Mouse (Mus musculus): Measurements from ENCODE around the gene Prdx2.

The Prdx2 gene

DNA sequence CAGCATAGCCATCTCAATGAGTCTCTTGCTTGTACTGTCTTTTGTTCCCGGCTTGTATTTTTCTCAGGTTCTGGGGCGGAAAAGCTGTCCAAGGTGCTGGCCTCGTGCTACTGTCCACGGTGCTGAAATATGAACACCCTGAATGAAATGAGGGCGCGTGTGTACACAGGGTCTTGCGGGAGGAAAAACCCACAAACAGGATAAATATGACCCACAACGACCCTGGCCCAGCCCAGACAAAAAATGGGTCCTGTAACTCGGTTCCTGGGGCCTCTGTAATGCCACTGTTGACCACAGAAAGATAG lies 22.2 kb upstream of the Prdx2 start:
- in situ Hi-C loops (cut with MboI), result no loop called here

DNA sequence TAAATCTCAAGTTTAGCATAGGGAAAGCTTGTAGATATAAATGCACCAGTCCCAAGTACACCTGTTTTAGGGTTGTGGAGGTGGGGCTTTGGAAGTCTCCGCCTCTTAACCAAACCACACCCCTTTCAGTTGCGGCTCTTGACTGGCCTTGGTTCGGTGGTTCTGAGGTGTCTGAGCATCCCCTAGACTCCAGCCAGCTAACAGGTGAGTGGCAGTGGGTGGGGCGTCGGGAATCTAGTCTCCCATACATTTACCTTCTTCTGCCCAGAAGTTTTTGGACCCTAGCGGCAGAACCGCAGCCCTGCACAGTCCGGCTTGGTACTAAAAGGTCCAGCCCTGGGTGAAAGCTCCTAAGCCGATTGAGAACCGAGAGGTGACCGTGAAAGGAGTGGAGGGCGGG lies 19.6 kb upstream of the Prdx2 start:
- in situ Hi-C loops (cut with MboI), result loop anchor here (25.0 kb wide), 1 partner anchor 338 kb away; the partner anchor contains the start of genes Orc6 and Vps35

DNA sequence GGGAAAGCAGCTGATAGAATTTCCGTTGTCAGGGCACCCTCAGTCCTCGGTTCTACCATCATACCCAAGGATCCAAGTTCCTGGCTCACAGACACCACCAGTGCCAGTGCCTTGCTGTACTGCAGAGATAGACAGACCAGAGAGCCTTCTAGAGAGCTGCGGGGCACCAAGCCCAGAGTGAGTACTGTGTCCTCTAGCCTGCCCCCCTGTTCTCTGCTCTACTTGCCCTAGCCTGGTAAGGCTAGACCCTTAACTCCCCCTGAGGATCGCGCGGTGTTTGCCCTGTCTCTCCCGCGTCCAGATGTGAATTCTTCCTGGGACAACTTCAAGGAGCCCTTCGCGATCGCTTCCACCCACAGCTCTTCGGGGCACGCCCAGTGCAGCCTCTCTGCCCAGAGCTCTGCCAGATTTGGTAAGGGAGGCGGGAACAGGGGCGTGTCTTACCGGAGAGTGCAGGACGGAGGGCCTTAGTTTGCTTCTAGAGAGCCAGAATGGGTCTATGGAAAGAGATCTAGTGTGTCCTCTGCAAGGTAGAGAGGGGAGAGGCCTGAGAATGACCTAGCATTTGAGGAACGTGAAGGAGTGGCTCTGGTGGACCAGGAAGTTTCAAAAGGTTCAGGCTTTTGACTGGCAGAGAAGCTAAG lies 16.7 kb upstream of the Prdx2 start:
- in situ Hi-C loops (cut with MboI), result loop anchor here (25.0 kb wide), 1 partner anchor 335 kb away; the partner anchor contains the start of genes Orc6 and Vps35

DNA sequence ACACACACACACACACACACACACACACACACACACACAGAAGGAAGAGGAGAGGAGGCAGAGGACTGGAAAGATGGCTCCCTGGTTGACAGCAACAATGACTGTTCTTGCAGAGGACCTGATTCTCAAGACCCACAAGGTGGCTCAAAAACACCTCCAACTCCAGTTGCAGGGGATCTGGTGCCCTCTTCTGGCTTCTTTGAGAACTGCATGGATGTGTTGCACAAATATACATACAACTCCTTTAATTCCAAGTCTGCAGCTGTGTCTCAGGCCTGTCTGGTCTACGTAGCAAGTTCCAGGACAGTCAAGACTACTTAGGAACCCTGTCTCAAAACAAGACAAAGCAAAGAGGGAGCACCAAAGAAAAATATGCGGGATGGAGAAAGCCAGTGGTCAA lies 12.6 kb upstream of the Prdx2 start:
- in situ Hi-C loops (cut with MboI), result loop anchor here (25.0 kb wide), 1 partner anchor 331 kb away; the partner anchor contains the start of genes Orc6 and Vps35

DNA sequence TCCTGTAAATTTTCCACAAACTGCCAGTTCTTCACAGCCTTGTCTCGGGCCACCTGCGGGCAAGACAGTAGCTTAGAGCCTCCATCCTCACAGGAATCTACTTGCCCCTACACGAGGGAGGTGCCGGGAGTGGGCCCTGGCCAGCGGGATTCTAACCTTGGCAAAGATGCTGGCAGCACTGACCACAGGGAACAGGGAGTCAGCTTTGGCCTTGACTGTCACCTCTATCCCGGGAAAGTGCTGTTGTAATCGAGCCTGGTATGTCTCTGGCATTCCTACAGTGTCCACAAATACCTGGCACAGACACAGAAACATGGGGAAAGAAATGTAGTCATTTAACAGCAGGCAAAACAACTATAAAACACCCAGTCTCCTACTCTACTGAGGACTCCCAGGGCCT lies 9.6 kb upstream of the Prdx2 start:
- in situ Hi-C loops (cut with MboI), result loop anchor here (25.0 kb wide), 1 partner anchor 327 kb away; the partner anchor contains the start of genes Orc6 and Vps35

DNA sequence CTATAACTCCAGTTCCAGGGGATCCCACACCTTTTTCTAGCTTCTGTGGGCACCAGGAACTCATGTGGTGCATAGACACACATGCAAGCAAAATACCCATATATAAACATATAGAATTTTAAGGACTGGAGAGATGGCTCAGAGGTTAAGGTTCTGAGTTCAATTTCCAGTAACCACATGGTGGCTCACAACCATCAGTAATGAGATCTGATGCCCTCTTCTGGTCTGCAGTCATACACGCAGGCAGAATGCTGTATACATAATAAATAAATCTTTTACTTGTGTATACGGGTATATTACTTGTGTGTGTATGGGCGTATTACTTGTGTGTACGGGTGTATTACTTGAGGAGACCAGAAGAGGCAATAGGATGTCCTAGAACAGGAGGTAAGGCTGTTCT lies 5.4 kb upstream of the Prdx2 start:
- in situ Hi-C loops (cut with MboI), result loop anchor here (25.0 kb wide), 1 partner anchor 323 kb away; the partner anchor contains the start of genes Orc6 and Vps35

DNA sequence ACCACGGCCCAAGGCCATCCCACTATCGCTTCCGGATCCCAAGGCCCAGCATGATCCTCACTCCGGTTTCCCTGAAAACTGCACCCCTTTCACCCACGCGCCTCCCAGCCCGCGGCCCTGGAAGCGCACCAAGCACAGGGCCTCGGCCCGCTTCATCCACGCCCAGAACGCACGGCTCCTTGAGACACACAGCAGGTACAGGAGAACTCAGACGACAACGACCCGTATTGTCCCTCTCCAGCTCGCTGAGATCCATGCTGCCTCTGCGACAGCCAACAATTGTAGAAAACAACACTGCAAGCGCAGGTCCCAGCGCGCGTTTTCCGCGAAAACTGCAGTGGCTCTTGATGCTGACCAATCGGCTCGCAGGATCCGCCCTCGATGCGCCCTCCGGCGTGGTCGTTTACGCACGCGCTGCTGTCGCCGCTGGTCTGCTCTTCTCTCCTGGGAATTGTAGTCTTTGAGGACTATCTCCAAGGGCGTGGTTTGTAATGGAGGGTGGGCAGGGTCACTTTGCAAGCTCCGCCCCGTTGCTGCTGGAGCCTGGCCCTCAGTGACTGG lies 3.6 kb upstream of the Prdx2 start:
- in situ Hi-C loops (cut with MboI), result loop anchor here (25.0 kb wide), 1 partner anchor 321 kb away; the partner anchor contains the start of genes Orc6 and Vps35

DNA sequence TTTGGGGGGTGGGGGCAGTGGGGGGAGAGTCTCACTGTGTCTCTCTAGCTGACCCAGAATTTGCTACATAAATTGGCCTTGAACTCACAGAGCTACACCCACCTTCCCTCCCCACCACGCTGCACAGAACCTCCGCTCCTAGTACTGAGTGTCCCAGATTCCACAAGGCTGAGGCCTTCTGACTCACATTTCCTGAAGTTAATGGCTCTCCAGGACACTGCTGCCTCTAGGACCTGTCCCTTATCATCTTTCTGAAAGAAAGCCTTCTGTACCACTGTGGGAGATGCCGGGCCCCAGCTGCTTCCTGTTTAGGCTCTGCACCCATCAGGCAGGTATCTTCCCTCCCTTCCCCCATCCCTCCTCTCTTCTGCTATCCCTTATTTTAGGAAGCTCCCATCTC lies 2.8 kb upstream of the Prdx2 start:
- in situ Hi-C loops (cut with MboI), result loop anchor here (25.0 kb wide), 1 partner anchor 321 kb away; the partner anchor contains the start of genes Orc6 and Vps35

DNA sequence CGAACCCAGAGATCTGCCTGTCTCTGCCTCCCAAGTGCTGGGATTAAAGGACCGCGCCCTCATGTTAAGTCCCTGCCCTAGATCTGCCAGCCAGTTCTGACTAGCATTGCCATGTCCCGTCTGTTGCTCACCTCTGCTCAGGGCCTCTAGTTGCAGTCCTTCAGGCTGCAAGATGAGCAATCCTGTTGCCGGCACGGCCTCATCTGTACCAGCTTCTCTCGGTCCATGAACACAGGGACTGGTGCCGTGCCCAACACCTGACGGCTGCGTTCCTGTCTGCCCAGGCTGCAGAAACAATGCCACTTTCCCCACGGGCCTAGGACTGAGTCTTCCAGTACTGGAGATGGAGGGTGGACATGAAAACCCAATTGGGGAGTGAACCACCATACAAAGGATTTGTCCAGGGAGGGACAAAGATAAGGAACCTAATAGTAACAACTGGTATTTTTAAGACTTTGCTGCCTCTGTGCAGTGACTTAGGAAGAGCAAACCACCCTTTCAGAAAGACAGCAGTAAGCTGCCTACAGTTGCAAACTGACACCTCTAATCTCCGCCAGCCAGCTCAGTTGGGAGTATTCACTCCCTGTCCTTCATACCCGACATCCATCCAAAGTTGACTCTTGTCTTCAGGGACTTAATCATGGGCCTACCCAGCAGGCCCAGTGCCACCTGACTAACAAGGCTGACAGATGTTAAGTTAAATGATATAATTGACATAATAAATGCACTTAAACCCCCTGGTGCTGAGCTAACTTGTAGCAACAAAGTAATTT lies 1.7 kb upstream of the Prdx2 start:
- in situ Hi-C loops (cut with MboI), result loop anchor here (25.0 kb wide), 1 partner anchor 320 kb away; the partner anchor contains the start of genes Orc6 and Vps35

DNA sequence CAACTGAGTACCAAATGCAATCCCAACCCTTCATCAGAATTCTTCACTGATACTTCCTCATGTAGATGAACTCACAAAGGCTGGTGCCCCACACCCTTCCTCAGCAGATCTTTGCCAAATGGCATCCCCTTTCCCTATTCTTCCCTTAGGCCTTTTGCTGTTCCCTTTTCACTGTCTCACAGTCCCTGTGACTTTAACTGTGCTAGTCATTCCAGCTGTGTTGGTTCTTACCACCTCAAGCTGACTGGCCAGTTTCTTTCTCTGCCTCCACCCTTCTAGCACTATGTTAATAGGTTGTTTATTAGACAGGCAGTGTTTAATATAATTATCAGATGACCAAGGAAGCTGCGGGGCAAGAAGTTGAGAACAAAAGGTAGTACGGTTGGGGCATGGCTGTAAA lies 737 bp upstream of the Prdx2 start:
- in situ Hi-C loops (cut with MboI), result loop anchor here (25.0 kb wide), 1 partner anchor 319 kb away; the partner anchor contains the start of genes Orc6 and Vps35

DNA sequence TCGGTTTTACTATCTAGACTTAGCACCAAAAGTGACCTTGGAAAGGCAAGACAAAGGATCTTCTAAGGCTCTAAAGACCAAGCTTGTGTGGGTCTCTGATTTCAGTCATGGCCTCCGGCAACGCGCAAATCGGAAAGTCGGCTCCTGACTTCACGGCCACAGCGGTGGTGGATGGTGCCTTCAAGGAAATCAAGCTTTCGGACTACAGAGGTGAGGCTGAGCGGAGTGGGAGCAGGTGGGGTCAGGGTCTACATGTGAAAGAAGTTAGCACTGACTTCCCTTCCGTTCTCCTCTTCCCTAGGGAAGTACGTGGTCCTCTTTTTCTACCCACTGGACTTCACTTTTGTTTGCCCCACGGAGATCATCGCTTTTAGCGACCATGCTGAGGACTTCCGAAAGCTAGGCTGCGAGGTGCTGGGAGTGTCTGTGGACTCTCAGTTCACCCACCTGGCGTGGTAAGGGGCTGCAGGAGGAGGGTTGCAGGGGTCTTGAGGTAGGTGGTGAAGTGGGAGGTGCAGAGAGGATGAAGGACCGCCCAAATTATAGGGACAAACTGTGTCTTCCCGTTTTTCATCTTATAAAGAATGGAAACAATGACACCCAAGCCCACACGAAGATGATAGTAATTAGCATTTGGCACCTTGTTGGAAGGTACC lies 876 bp downstream of the Prdx2 start:
- in situ Hi-C loops (cut with MboI), result loop anchor here (25.0 kb wide), 1 partner anchor 317 kb away; the partner anchor contains the start of genes Orc6 and Vps35

DNA sequence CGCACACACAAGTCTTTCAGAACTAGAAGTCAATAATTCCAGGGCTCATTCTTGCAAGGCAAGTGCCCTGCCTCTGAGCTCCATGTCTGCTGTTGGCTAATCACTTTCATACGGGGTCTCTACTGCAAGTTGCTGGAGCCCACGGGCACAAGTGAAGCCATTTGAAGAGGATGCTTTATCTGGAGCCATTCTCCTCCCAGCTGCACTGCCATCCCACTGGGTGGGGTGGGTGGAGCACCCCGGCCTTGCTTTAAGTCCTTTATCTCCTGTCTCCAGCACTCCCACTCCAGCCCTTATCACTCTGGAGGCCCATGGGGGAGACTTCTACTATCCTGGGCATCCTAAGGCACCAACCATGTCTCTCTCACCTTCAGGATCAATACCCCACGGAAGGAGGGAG lies 1.5 kb downstream of the Prdx2 start:
- in situ Hi-C loops (cut with MboI), result loop anchor here (25.0 kb wide), 1 partner anchor 316 kb away; the partner anchor contains the start of genes Orc6 and Vps35

DNA sequence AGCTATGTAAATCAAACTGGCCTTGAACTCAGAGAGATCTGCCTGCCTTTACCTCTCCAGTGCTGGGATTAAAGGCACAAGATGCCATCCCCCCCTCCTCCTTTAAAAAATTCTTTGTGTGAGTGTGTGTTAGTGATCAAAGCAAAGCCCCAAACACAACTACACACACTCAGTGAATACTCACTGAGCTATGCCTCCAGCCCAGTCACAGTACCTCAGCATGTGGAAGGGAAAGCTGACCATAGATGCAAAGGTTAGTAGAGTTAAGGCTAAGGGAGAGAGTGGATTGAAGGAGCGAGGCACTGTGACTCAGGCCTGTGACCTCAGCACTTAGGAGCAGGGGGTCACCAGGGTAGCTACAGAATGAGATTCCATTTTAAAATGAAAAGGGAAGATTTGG lies 3.7 kb downstream of the Prdx2 start:
- in situ Hi-C loops (cut with MboI), result loop anchor here (25.0 kb wide), 1 partner anchor 314 kb away; the partner anchor contains the start of genes Orc6 and Vps35

DNA sequence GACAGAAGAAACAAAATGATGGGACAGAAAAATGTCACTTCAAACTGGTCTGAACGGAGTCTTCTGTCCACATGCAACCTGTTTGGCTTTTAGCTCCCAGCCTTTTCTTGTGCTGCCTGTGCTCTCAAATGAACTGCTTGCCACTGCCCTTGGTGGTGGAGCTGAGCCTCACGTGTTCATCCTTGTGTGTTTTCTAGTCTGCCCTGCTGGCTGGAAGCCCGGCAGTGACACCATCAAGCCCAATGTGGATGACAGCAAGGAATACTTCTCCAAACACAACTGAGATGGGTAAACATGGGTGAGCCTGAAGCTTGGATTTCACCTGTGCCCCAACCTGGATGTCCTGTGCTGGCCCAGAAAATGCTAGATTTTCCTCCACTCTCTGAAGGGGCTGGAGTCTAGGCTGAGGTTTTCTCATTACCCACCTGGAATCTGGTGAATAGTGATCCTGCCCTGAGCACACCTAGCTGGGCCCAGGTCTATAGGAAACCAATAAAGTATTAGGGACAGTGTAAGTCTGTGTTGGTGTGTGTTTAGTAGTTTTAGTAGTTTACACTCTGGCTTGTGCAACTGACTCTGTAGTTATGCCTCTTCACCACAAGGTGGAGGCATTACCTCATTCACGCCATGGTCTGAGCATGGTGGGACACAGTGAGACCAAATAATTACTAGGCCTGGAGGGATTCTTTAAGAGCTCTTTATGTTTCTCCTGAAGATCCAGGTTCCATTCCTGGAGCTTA lies 4.6 kb downstream of the Prdx2 start:
- in situ Hi-C loops (cut with MboI), result loop anchor here (25.0 kb wide), 1 partner anchor 313 kb away; the partner anchor contains the start of genes Orc6 and Vps35

DNA sequence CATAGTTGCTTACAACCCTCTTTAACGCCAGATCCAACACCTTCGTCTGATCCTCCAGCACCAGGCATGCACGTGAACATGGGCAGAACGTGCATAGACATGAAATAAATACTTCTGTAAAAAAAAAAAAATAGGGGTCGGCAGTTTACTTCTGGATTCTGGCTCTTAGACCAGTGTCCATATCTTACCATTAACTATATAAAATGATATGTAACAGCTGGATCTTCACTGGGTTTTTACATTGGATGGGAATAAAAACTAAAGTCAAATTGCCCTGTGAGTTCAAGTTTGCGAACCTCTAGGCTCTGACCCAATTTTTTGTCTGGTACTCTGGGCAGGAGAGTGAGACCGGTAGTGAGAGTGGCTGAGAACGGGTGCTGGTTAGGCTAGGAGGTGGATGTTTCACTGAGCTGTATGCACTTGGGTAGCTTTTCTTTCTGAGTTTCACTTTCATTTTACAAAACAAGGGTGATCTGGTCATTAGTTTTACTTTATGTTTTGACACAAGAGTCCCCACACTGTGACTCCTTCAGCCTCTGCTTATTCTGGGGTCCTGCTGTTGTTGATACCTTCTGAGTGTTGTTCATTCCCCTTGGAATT lies 5.3 kb downstream of the Prdx2 start:
- in situ Hi-C loops (cut with MboI), result loop anchor here (25.0 kb wide), 1 partner anchor 313 kb away; the partner anchor contains the start of genes Orc6 and Vps35

DNA sequence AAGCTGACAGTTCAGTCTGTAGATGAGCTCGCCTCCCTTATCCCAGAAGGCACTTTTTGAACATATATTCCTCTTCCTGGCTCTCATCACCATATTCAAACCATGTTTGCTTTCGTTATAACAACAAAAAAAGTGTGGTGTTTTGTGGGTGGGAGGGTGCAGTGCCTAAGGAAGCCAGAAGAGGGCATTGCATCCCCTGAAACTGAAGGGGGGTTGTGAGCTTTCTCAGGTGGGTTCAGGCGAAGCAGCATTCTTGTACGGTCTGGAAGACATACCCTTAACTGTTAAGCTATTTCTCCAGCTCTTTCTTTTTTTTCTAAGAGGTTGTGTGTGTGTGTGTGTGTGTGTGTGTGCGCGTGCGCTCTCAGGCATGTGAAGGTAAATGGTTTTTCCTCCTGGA lies 6.0 kb downstream of the Prdx2 start:
- in situ Hi-C loops (cut with MboI), result no loop called here

DNA sequence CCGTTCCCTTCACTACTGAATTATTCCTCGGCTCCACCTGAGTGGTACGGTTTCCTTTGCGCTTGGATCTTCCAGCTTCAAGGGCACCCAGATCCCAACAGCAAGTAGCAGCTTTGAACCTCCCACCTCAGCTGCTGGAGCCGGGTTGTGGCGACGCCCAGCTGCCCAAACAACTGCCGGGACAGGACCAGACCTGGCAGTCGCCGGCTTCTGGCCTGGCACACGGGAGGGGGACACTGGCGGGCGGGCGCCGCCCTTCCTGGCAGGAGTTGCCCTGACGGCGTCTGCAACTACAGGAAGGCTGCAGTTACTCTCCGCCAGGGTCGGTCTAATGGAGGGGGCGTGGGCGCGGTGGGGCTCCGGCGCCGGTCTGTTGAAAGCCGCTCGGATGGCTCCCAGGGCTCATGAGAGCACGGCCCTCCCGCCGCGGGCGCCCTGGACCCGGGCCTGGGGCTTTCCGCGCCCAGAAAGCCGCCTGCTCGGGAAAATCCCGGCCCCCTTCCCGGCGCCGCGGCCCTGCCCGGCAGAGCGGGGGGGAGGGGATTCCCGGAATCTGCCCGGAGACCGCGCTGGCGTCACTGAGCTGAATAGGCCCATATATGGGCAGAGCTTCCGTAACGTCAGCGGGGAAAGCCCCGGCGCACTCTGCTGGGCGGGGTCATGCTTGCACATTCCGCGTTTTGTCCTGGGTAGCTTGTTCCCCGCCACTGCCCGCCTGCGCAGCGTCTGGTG lies 6.8 kb downstream of the Prdx2 start:
- in situ Hi-C loops (cut with MboI), result no loop called here

DNA sequence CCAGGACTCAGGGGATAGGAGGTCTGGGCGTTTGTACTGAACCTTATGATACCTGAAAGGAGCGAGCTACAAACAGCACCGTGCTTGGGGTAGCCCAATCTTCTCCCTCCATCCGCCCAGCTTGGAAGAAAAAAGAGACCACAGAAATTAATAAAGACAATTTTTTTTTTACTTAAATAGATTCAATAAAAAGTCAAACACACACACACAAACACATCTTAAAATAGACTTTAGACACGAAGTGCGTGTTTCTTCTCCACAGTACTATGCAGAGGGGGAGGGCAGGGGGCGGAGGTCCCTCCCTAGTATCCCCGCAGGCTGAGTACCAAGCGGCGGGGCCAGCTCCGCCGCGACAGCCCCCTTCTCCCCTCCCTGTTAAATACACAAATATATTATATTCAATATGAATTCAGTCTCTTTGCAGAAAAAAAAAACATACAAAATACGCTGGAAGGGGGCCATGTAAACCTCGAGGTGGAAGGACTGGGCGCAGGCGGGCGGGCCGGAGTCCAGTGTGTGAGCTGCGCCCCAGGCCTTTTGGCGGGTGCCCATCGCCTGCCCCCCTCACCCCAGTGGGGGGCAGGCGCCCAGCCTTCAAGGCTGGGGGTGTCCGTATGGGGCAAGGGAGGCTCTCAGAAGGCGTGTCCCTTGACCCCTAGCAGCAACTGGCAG lies 7.5 kb downstream of the Prdx2 start:
- in situ Hi-C loops (cut with MboI), result no loop called here
